Mouse (Mus musculus) stomach, embryonic 16.5 days (tissue): Measurements from ENCODE around the gene Fcrls. TPM values are rescaled to one million over a fixed set of nuclear protein-coding genes. Genes with fewer than 3 reads are reported as not detected.

Experiments used
- ATAC-seq: fragments of 200-750 bp; cut with Nextera tagmentation; 2 replicates; pipeline ENCODE4 v1.8.0; 2017; ENCODE audit warnings: moderate number of reproducible peaks, moderate TSS enrichment; ENCODE audit not compliant: insufficient read depth, low FRiP score
- H3K27ac ChIP-seq: fragments of 300-500 bp; sonication (generic); 2 replicates; pipeline ENCODE4 v1.5.1; 2014; ENCODE audit warnings: low read length
- H3K27me3 ChIP-seq: fragments of 300-500 bp; sonication (generic); 2 replicates; pipeline ENCODE4 v1.6.1; 2014; ENCODE audit warnings: low read length, control low read depth, mixed read lengths; ENCODE audit not compliant: control insufficient read depth, insufficient read depth
- H3K36me3 ChIP-seq: fragments of 300-500 bp; sonication (generic); 2 replicates; pipeline ENCODE4 v1.6.1; 2014; ENCODE audit warnings: low read length; ENCODE audit not compliant: control insufficient read depth, insufficient read depth
- H3K4me1 ChIP-seq: fragments of 300-500 bp; sonication (generic); 2 replicates; pipeline ENCODE4 v1.6.1; 2014; ENCODE audit warnings: low read length, control low read depth, mixed read lengths; ENCODE audit not compliant: control insufficient read depth, insufficient read depth
- H3K4me2 ChIP-seq: fragments of 300-500 bp; sonication (generic); 2 replicates; pipeline ENCODE4 v1.6.1; 2014; ENCODE audit warnings: low read depth, low read length, mixed read lengths
- H3K4me3 ChIP-seq: fragments of 300-500 bp; sonication (generic); replicated peaks from 2 replicates; pipeline ENCODE4 v1.5.1; 2014; ENCODE audit warnings: mild to moderate bottlenecking, low read length
- H3K9ac ChIP-seq: fragments of 300-500 bp; sonication (generic); 2 replicates; pipeline ENCODE4 v1.6.1; 2014; ENCODE audit warnings: low read length
- H3K9me3 ChIP-seq: fragments of 300-500 bp; sonication (generic); replicated peaks from 2 replicates; pipeline ENCODE4 v1.6.1; 2016; ENCODE audit warnings: low read length, control low read depth; ENCODE audit not compliant: control insufficient read depth
- WGBS: fragments of 180-500 bp; shearing (Covaris S2); extraction: QIAGEN DNeasy Blood & Tissue Kit; methylation state at CpG from one replicate; pipeline ENCODE4 v1.1.7; 2014; 5-methylcytosine and 5-hydroxymethylcytosine counted together
- polyA plus RNA-seq: library from polyadenylated mRNA; unstranded; fragments of >200 nt; fragmentation: Nextera tagmentation; extraction: Ambion mirVana; gene quantifications from 2 replicates; pipeline ENCODE4 v1.2.1, GENCODE M21; 2015

Fcrls gene
- polyA plus RNA-seq, 1 experiment from 2014 or later: 11.4 TPM

DNA sequence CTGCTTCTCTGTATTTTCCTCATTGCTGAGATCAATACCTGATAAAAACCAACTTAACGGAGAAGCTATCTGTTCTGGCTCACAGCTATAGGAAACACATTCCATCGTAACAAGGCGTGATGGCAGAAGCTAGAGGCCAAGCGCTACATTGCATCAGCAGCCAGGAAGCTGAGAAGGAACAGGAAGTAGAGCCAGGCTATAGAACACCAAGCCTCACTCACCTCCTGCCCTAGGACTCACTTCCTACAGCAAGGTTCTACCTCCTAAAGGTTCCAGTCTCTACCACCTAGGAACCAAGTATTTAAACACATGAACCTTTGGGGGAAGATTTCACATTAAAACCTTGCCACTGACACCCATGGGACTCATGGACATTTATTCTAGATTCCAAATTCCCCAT, 39.9 kb downstream of the Fcrls start:
- Histone ChIP-seq H3K4me1 (no peaks in the 10 kb centered on the region), H3K9me3 (no peaks in the 10 kb centered on the region), H3K27ac (no peak overlapping the region), H3K36me3 (no peaks in the 10 kb centered on the region), H3K27me3 (no peaks in the 10 kb centered on the region), H3K9ac (no peak overlapping the region), H3K4me2 (no peak overlapping the region), H3K4me3 (no peak overlapping the region)
- WGBS: 79% methylated on average over 4 of the region's 4 CpGs
- no peak for ATAC-seq

DNA sequence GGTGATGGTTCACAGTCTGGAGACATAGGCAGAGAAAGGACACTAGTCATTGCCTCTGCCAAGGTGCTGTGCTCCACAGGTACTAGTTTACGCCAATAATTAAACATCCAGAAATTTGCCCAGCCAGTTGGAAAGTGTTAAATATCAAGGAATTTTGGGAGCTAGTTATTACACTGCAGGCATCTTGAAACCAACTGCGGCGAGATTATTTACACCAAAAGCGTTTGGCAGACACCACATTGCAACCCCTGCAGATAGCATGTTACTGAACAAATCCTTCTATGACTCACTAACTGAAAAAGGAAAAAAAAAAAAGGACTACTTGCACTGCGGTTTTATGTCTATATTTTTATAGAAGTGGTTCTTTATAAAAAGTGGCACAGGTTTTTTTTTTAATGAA, 41.2 kb downstream of the Fcrls start:
- H3K4me3 ChIP-seq: no peak overlapping the region
- H3K36me3 ChIP-seq: no peaks in the 10 kb centered on the region
- WGBS: 71% methylated on average over 5 of the region's 5 CpGs
- no peak for ATAC-seq
- H3K4me1 ChIP-seq: no peaks in the 10 kb centered on the region
- no peak overlapping the region for H3K9ac ChIP-seq
- no peak overlapping the region for H3K27ac ChIP-seq
- H3K9me3 ChIP-seq: no peaks in the 10 kb centered on the region
- no peak overlapping the region for H3K4me2 ChIP-seq
- no peaks in the 10 kb centered on the region for H3K27me3 ChIP-seq

- Histone ChIP-seq H3K27ac (no peak overlapping the region), H3K4me3 (no peak overlapping the region), H3K27me3 (no peaks in the 10 kb centered on the region), H3K4me2 (no peak overlapping the region), H3K4me1 (no peaks in the 10 kb centered on the region), H3K9ac (no peak overlapping the region), H3K36me3 (no peaks in the 10 kb centered on the region), H3K9me3 (no peaks in the 10 kb centered on the region)
- no peak for ATAC-seq
- 73% methylated on average over 11 of the region's 11 CpGs for WGBS
These were observed 48.4 kb downstream of the Fcrls start for GRCm38 (mm10) chr3:87215176-87215575.

- no peaks in the 10 kb centered on the region for H3K36me3 ChIP-seq
- H3K4me3 ChIP-seq: no peak overlapping the region
- H3K4me1 ChIP-seq: no peaks in the 10 kb centered on the region
- H3K9ac ChIP-seq: no peak overlapping the region
- 78% methylated on average over 19 of the region's 19 CpGs for WGBS
- H3K27me3 ChIP-seq: no peaks in the 10 kb centered on the region
- no peak overlapping the region for H3K4me2 ChIP-seq
- no peak overlapping the region for H3K27ac ChIP-seq
- ATAC-seq: no peak
- no peaks in the 10 kb centered on the region for H3K9me3 ChIP-seq
These were observed 49.2 kb downstream of the Fcrls start for GRCm38 (mm10) chr3:87214221-87214864.

DNA sequence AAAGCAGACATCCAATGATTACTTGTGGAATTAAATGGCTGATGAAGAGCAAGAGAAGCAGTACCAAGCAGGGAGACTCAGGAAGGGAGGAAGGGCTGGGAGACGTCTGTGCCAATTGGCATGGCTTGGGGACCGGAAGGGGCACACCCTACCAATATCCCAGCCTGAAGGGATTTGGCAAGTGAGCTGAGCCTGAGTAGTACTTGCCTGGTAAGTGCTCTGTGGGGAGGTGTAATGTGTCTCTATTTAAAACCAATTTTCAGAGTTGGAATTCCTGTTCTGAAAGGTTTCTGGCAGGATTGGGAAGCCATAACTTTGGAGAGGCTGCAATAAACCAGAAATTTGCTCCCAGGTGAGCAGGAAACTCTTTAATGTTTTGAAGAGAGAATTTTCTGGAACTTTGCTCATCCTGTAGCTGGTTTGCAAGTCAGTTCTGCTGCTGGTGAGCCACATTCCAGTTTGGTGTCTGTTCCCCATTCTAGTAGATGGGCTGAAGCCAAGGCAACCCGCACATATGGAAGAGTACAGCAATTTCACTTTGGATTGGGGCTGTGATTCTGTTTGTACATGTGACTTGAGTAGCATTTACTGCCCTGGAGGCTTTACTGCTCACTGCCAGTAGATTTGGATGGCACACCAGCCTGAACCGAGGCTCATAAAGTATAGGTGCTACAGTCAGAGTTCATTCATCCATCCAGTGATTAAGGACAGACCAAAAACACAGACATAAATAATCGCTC, 57.0 kb downstream of the Fcrls start:
- Histone ChIP-seq H3K9me3 (no peaks in the 10 kb centered on the region), H3K9ac (no peak overlapping the region), H3K36me3 (no peaks in the 10 kb centered on the region), H3K27me3 (no peaks in the 10 kb centered on the region), H3K27ac (no peak overlapping the region), H3K4me3 (no peak overlapping the region), H3K4me2 (no peak overlapping the region), H3K4me1 (no peaks in the 10 kb centered on the region)
- 81% methylated on average over 5 of the region's 5 CpGs for WGBS
- ATAC-seq: no peak

Other genes with a start within 250 kb of the Fcrls start
- gene Kirrel, start 89.0 kb downstream of the Fcrls start, polyA plus RNA-seq: 9.6 and 11.0 TPM in 2 replicates
- gene Cd5l, start 94.1 kb upstream of the Fcrls start, polyA plus RNA-seq: 2.0 and 2.5 TPM in 2 replicates
- 0.35 and 0.39 TPM in 2 replicates for gene Fcrl1, start 112.6 kb upstream of the Fcrls start, polyA plus RNA-seq
- gene Fcrl5, start 172.0 kb upstream of the Fcrls start, polyA plus RNA-seq: not detected in 2 replicates